Mouse (Mus musculus): ENCODE measurements around the gene Tmprss12. TPM values are rescaled to one million over a fixed set of nuclear protein-coding genes. Genes with fewer than 3 reads are reported as not detected.
A peak's percentile ranks its signal among the peaks of the same experiment; 100 is the strongest.
"Not testable (repeated sequence)": the region's sequence is repeated elsewhere in the genome, so short reads cannot be mapped to it uniquely, and the experiment has no call there.

Gene Tmprss12
- polyA plus RNA-seq (2012; rRNA removed): not detected in 2 replicates

DNA sequence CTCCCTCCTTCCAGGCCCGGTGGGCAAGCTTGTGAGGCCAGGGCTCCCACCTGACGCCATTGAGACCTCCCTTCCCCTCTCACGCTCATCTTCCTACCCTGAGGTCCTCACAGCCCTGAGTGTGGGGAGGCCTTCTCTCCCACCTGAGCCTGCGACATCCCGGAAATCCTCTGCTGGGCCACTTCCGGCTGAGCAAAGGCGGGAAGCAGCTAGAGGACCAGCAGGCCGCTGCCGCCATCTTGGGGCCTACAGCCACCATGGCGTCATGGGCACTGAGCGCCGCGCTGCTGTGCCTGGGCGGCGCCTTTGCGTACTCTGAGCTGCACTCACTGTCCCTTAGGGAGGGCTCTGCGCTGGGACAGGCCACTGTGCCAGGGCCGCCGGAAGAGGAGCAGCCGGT is at the start of gene Tmprss12:
Gene Tmprss12, plus strand, starts transcription at position 212 of the 400 bp plus-strand sequence.
- no peak for DNase-seq (ENCODE audit: extremely low spot score in 1 of 2, low spot score in 1 of 2)

DNA sequence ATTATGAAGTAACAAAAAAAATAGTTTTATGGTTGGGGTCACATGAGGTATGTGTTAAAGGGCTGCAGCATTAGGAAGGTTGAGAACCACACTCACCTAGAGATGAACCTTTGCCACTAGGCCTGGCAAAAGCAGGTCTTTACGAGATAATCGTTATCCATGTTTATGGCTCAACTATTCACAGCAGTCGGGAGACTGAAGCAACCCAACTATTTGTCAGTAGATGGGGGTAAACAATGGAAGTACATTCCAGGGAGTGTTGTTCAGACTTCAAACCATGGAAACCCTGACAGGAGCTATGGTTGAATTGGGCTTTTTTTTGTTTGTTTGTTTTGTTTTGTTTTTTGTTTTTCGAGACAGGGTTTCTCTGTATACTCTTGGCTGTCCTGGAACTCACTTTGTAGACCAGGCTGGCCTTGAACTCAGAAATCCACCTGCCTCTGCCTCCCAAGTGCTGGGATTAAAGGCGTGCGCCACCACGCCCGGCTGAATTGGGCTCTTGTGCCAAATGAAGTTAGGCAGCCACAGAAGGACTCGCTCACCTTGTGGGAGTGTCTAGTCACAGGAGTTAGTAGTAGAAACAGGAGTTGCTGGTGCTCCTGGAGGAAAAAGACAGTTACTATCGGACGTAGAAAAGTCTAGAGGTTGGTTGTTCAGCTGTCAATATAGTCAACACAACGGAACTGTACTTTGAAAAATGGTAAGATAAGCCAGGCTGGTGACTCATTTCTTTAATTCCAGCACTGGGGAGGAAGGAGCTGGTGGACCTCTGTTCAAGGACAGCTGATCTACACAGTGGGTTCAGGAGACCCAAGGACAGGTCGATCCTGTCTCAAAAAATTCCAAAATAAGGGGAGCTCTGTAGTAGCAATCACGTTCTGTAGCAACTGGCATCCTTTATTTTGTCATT is 48.8 kb upstream of the Tmprss12 start:
- no peak for DNase-seq (ENCODE audit: extremely low spot score in 1 of 2, low spot score in 1 of 2)

DNA sequence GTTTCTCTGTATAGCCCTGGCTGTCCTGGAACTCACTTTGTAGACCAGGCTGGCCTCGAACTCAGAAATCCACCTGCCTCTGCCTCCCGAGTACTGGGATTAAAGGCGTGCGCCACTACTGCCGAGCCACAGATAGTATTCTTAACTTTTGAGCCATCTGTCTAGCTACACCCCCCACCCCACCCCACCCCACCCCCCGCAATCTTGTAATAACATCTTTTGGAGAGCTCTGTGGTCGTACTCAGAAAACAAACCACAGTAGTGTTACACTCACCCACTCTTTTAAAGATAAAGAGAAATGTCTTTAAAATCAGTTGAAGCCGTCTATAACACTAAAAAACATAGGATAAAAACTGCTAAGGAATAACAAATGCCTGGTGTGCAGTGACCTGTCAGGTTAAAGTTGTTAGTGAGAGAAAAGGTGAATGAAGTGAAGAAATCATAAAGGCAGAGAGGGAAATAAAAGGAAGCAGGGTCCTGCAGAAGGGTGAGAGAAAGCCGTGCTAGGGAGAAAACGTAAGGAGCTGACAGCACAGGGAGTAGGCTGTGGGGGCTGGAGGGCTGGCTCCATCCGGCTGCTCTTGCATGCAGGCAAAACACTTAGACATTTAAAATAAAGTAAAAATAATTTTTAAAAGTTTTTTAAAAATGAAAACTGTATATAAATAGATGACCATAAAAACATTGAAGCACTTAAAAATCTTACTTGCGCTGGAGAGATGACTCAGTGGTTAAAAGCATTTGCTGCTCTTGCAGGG is 45.2 kb upstream of the Tmprss12 start:
- DNase-seq (ENCODE audit: extremely low spot score in 1 of 2, low spot score in 1 of 2): peak in 1 of 2 experiments; percentile 62

DNA sequence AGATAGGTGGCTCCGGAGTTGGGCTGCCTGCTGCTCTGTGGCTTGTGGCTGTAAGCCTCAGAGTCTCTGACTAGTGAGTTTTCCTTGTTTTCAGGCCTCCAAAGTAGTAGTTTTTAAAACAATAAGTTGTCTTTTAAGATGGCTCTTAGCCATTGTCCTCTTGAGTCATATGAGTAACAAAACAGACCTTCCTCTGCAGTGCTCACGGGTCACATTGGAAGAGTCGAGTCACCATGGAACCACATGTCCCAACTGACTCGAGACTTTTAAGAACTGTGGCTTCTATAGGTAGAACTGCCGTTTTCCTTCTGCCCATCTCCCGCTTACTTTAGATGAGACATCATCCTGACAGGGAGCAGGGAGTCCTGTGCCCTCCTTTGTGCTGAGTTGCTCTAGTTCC is 43.7 kb upstream of the Tmprss12 start:
- DNase-seq (ENCODE audit: extremely low spot score in 1 of 2, low spot score in 1 of 2): no peak

DNA sequence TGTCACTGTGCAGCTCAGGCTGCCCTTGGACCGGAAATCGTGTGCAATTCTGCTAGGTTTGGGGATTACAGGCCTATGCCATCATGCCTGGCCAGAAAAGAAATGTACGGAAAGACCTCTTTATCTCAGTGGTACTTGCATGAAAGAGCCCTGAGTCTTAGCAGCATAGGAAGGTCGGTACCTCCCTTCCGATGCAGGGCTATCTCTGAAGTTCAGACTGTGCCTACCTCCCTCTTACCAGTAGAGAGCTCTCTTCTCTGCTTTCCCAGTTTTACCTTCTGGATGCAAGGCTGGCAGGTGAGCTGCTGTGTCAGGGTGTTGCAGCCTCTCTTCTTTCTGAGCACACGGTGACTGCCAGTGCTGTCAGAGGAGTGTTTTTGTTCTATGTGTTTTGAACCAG is 38.9 kb upstream of the Tmprss12 start:
- DNase-seq (ENCODE audit: extremely low spot score in 1 of 2, low spot score in 1 of 2): no peak

DNA sequence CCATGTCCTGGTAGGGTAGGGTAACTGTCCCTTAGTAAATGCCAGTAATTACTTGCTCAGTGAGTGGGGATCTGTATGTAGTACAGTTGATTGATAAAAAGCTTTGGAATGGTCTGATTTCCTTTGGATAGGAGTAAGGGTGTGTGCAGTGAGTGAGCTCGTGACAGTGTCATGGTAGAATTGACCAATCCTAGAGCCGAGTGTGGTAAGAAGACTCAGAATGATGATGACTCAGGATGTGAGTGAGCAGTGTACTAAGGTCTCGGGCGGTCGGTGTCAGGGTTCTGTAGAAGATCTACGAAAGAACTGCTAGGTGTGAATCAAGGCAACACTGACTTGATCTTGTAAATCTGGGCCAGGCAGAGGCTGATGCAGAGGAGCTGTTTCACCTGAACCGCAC is 34.7 kb upstream of the Tmprss12 start:
- no peak for DNase-seq (ENCODE audit: extremely low spot score in 1 of 2, low spot score in 1 of 2)

DNA sequence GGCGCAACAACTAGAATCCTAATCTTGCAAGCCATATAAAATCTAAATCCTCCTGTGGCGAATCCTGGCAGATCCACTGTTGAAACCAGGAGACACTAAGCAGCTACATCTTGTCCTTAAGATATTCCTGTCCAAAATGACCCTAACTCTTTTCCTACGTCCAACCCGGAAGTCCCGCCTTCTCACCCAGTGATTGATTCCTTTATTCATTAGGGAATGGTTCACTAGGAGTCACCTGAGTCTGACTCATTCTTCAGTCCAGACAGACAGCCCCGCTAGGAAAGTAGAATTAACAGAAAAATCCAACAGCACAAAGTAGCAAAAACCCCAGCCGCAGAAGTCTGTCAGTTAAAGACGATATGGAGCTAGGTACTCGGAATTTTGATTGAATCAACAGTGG is 33.3 kb upstream of the Tmprss12 start:
- DNase-seq (ENCODE audit: extremely low spot score in 1 of 2, low spot score in 1 of 2): no peak

DNA sequence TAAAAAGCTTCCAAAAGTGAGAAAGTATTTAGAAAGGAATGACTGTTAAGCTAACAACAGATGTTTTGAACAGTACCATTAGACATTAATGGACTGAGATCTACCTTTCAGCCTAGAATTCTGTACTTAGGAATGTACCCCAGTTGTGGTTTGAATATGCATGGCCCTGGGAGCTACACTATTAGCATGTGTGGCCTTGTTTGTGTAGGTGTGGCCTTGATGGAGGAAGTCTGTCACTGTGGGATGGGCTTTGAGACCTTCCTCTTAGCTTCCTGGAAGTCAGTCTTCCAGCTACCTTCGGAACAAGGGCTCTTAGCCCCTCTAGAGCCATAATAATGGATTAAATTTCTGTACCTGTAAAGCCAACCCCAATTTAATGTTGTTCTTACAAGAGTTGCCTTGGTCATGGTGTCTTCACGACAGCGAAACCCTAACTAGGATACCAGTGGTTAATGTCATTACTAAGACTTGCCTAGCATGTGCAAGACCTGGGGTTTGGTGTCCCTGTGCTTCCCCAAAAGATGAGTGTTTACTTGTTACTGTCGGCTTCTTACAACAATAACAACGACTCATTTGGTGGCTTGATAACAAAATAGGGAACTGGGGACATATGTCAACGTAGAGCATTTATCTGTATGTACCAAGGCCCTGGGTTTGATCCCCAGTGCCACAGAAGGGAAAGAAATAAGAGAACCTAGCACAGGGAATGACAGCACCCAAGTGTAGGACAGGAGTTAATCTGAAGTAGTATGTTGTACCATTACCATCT is 31.8 kb upstream of the Tmprss12 start:
- no peak for DNase-seq (ENCODE audit: extremely low spot score in 1 of 2, low spot score in 1 of 2)

DNA sequence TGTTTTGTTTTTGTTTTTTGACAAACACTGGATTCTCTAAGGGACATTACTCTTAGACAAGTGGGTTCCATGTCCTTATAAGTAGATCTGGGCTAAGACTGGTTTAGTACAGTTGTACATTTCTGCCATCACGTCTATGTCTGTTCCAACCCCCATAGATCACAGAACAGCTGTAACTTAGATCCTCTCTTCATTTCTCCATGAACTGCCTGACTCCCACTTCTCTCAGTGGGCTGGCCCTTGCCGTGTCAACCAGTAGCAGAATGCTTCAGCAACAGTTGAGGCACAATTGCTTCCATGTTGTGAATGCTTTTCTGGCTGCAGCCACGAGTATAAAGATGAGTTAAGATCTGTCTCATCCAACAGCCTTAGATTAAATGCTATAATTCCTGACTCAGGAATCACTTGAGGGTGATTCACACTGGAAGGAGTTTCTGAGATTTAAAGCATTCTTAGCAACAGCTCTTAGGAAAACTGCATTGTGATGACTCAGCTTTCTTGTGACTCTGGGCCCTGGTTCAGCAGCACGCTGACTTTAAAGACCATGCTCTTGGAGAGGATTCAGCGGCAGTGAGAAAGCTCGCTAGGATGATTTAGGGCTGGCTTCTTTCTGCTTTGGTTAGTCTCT is 29.4 kb upstream of the Tmprss12 start:
- DNase-seq (ENCODE audit: extremely low spot score in 1 of 2, low spot score in 1 of 2): peak; percentile 22 to 70

DNA sequence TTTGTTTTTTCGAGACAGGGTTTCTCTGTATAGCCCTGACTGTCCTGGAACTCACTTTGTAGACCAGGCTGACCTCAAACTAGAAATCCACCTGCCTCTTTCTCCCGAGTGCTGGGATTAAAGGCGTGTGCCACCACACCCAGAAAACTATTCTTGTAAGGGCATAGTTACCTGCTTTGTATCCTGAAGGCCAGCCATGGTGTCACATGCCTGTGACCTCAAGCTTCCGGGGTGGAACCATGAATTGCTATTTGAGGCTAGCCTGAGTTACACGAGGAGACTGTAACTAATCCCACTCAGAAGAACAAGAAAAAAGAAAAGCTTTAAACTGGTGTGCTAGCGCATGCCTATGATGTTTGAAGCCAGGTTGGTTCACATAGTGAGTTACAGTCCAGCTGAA is 24.3 kb upstream of the Tmprss12 start:
- no peak for DNase-seq (ENCODE audit: extremely low spot score in 1 of 2, low spot score in 1 of 2)

DNA sequence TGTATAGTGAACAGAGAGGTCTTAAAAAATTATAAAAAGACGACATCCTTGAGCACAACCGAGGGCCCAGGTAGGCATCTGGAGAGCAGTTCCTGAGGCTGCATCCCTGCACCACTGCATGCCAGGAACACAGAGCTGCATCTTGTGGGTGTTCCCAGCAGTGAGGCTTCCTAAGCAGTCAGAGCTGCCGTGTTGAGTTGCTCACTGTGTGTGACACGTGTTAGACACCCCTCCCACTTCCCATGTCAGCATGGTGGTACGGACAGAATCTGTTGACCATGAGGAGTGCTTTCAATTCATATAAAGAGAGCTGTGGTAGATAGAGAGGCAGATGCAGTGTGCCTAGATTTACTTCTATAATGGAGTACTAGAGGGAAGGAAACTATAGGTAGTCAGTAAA is 23.3 kb upstream of the Tmprss12 start:
- no peak for DNase-seq (ENCODE audit: extremely low spot score in 1 of 2, low spot score in 1 of 2)

DNA sequence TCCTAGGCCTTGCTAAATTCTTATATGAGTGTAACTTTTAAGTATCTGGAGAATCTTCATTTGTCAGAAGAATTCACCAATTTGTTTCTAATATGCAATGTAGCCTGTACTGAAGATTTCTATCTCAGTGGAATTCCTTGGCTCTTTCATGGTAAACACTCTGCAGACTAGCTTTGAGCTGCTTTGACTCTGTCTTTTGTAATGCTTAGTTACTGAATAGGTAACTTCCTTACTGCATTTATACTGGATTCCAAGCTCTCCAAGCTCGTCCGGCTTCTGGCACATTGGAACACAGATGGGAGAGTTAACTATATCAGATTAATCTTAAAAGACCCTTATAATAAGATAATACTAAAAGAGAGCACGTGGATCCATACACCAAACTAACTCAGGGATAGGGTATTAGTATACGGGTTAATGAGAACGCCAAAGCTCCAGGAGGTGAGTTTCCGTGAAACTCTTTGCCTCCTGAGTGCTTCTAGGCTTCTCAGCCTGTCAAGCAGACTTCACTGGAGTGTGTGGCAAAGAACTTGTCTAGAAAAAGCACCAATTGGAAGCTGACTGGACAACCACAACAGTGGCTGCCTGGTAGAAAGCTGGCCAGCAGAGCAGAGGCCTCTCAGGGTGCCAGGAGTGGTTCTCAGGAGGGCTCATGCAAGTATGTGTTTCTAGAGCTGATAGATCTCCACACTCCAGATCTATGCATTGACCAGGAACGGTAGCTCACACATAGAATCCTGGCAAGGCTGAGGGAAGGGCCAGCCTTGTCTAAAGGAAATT is 21.8 kb upstream of the Tmprss12 start:
- no peak for DNase-seq (ENCODE audit: extremely low spot score in 1 of 2, low spot score in 1 of 2)

DNA sequence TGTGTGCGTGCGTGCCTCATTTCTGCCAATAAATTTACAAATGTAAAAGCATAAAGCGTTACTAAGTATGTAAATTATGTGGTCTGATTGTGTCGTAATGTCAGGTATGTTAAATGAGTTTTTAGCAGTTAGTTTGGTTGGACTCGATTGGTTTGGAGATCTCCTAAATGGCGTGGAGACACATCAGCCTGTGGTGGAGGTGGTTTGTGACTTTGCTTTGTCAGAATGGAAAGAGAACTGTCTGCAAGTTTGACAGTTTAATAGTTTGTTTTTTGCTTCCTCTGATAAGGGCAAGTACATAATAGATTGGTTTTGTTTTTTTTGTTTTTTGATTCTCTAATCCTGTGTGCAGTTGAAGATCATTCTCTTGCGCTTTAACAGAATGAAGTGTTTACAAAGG is 20.3 kb upstream of the Tmprss12 start:
- DNase-seq (ENCODE audit: extremely low spot score in 1 of 2, low spot score in 1 of 2): not testable (repeated sequence)

DNA sequence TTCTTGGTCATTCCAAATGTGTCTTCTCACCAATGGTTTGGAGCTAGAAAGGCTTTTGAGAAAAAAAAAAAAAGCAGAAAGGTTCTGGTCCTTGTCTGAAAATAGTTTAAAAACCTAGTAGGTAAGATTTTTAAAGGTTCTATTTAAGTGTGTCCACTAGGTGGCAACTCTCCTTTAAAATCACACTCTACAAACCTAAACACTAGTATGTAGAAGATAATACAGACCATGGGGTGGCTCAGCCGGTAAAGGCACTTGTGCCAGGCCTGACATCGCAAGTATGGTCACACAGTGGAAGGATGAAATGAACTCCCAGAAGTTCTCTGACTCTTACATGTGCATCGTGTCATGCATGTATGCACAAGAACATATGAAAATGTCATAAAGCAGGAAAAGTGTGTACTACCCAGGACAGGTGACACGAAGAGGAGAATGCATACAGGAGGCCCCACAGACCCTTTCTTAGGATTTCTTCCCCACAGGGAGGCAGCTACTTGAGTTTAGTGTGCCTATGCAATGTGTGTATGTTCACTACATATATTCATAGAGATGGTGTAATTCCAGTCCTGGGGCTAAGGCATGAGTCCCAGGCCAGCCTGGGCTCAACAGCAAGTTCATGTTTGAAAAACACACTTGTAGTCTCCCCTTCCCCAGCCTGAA is 17.3 kb upstream of the Tmprss12 start:
- DNase-seq (ENCODE audit: extremely low spot score in 1 of 2, low spot score in 1 of 2): peak in 1 of 2 experiments; percentile 48

DNA sequence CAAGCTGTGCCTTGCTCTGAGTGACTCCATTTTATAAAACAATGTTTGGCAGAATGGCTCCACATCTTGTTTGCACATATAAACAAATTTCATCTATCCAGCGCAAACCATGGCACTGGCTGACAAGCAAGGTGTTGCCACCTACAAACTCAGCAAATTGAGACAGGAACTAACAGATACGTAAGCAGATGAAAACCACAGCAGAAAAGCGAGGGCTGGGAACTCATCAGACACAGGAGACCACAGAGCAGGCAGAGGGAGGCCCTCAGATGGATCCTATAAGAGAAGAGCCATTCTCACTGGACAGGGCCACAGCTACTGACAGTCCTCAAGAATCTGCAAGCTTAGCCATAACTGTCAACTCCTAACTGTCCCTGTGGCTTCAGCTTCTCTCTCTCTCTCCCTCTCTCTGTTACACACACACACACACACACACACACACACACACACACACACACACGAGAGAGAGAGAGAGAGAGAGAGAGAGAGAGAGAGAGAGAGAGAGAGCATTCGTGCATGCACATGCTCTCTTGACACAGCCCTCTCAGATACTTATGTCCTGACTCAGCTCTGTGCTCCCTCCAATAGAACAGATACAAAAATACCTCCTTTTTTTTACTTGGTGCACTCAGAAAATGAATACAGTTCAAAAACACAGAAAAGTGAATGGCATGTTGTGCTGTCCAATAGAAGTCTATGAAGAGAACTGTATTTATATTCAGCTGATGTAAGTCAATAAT is 14.9 kb upstream of the Tmprss12 start:
- DNase-seq (ENCODE audit: extremely low spot score in 1 of 2, low spot score in 1 of 2): no peak

DNA sequence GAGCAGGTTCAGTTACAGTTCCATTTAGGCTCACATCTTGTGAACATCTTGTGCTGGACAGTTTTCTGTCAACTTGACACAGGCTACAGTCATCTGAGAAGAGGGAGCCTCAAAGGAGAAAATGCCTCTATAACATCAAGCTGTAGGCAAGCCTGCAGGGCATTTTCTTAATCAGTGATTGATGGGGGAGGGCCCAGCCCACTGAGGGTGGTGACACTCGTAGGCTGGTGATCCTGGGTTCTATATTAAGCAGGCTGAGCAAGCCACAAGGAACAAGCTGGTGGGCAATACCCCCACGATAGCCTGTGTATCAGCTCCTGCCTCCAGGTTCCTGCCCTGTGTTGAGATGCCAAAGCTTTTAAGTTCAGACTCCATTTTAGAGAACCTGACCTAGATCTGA is 11.7 kb upstream of the Tmprss12 start:
- no peak for DNase-seq (ENCODE audit: extremely low spot score in 1 of 2, low spot score in 1 of 2)

DNA sequence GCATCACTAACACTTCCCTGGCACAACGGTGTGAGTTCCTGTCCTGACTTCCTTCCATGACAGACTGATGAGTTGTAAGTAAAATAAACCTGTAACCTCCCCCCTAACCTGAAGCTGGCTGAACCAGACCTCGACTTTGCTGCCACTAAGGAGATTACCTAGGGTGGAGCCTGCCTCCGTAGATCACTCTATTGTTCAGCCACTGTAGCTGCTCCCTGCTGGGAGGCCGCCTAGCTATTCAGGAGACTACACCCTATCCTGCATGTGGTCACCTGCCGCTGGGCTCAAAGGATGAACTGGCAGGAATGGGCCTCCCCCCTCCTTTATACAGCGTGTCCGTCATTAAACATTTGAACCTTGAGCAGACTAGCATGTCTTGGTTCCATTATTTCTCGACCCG is 10.9 kb upstream of the Tmprss12 start:
- DNase-seq (ENCODE audit: extremely low spot score in 1 of 2, low spot score in 1 of 2): no peak

DNA sequence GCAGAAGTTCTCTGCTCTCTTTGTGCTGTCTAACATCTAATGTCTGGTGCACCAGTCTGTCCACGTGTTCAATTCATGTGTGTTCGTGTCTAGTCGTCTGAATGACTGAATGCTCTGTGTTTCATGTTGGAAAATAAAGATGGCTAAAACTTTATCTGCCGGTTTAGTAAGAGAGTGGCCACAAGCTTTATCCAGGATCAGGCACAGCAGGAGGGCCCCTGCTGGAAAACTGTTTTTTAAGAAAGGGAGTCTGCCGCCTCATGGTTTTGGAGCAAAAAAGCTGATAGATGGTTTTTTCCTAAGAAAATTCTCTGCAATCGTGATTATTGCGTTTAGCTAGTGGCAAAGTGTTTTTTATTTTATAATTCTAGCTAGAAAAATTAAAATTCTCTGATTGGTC is 10.0 kb upstream of the Tmprss12 start:
- DNase-seq (ENCODE audit: extremely low spot score in 1 of 2, low spot score in 1 of 2): not testable (repeated sequence)

DNA sequence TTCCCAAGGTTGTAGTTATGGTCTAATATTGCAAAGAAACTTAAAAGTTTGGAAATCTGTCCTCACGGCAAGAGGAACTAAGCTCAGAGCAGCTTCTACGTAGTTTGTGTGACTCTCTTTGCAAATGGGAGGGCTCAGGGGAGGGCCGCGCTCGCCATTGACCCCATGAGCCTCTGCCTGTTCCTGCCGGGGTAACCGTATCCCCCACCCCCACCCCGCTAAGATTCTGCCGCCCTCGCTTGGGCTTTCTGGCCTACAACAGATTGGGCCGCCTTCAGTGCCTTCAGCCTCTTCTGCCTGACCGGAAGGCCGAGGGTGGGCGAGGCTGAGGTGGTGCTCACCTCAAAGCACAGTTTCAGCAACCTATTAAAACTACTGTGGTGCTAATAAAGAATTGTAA is 9.2 kb upstream of the Tmprss12 start:
- no peak for DNase-seq (ENCODE audit: extremely low spot score in 1 of 2, low spot score in 1 of 2)

All from frontal cortex, adult 2 months (tissue).